Mouse (Mus musculus) heart, adult 8-10 months (tissue): ENCODE measurements at regions not wholly inside any gene's neighbourhood (a gene's known extent, or its start where the extent isn't known, plus 50 kb on each side); places are given as distances from the start of the nearest gene placed in this dataset.
"Not testable (repeated sequence)": the region's sequence is repeated elsewhere in the genome, so short reads cannot be mapped to it uniquely, and the experiment has no call there.

ENCODE experiments used
- DNase-seq: peaks from one replicate; pipeline ENCODE4 v3.0.0; 2022; ENCODE audit warnings: low spot score

DNA sequence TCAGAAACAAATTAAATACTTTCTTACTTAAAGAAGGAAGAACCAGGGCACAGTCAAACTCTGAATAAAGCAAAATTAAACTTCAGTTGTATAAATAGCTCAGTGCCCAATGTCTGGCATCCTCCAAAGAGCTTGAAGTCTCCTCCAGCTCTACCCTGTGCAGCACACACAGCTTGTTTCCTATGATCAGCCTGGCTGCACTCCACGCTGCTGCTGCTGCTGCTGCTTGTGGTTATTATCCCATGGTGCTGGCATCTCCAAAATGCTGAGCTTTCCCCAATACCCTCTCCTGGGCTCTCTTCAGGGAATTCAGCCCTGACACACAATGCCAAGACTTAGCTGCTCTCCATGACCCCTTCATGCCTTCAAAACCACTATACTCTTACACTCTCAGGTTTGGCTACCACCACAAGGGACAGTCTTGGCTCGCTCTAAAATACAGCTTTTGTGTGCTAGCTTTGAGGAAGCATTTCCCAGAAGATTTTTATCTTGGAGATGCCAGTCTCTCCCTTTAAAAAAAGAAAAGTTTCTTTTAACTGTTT, 121.0 kb downstream of the Rab10 start:
- DNase-seq: not testable (repeated sequence)

DNA sequence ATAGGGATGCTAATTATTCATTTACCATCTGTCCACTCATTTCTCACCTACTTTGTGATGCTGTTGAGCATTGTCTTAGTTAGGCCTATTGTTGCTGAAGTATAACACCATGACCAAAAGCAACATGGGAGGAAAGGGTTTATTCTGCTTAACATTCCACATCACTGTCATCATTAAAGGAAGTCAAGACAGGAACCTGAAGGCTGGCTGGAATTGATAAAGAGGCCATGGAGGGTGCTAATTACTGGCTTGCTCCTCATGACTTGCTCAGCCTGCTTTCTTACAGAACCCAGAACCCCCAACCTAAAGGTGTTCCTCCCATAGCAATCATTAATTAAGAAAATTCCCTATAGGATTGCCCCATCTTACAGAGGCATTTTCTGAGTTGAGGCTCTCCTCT, 121.6 kb downstream of the Rab10 start:
- DNase-seq: no peak

GRCm38 (mm10) chr12:3173325-3173724, 136.4 kb downstream of the Rab10 start:
- no peak for DNase-seq

DNA sequence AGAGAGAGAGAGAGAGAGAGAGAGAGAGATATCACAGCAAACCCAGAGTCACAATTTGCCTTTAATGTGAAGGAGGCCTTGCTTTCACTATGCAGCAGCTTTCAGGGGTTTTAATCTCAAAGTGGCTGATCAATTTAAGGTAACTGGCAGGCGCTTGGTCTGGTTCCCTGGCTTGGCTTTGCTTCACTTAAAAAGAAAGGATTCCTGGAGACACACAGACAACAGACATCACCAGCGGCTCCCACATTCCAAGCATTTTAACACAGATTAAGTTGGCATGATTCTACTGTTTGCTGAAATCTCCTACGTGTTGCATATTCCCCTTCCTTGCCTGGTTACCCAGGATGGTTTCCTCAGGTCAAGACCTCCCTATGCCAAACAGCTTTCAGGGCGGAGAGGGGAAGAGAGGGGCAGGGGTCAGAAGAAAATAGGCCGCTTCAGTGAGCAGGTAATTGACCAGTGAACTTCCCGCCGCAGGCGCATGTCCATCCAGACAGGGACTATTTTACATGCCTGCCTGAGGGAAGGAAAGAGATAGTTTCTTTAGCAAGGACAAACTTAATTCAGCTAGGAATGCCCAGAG, 140.0 kb downstream of the Rab10 start:
- DNase-seq: not testable (repeated sequence)

- not testable (repeated sequence) for DNase-seq
Measured at GRCm38 (mm10) chr12:3161666-3162065, 148.1 kb downstream of the Rab10 start.

- not testable (repeated sequence) for DNase-seq
Measured at GRCm38 (mm10) chr12:3158771-3159170, 151.0 kb downstream of the Rab10 start.

DNA sequence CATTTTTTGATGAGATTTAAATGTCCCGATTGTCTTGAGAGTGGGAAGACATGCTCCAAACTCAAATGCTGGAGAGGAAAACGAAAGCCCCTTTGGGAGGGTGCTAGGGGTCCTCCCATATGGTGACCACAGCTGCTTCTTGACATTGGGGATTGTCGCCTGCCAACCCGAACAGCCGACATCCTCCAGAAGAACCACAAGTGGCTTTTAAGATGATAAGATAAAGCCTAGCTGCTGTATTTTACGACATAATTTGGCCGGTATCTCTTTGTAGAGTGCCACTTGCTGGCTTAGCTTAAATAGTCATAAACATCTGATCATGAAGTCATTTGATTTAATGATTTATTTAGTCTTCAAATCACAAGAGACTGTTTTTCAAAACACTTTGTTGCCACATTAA, 156.1 kb downstream of the Rab10 start:
- DNase-seq: not testable (repeated sequence)

- not testable (repeated sequence) for DNase-seq
Measured at GRCm38 (mm10) chr12:3132553-3132952, 177.2 kb downstream of the Rab10 start.

- DNase-seq: not testable (repeated sequence)
Measured at GRCm38 (mm10) chr12:3131149-3131751, 178.5 kb downstream of the Rab10 start.

GRCm38 (mm10) chr12:3127336-3127735, 182.4 kb downstream of the Rab10 start:
- DNase-seq: not testable (repeated sequence)

DNA sequence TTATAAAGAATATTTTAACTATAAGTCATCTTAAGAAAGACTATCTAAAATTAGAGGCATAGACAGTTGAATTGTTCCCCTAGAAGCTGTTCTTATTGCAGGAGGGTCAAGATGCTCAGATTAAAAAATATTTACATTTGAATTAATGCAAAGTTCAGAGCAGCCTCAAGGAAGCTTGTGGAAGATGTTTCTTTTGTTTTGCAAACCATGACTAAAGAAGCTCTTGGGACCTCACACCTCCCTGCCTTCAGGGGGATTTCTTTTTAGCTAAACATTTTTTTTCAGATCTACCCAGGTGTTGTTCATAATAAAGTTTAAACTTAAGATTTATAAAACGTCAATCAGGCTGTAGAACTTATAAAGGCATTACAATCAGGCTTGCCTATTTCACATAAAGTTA, 185.7 kb downstream of the Rab10 start:
- no peak for DNase-seq

DNA sequence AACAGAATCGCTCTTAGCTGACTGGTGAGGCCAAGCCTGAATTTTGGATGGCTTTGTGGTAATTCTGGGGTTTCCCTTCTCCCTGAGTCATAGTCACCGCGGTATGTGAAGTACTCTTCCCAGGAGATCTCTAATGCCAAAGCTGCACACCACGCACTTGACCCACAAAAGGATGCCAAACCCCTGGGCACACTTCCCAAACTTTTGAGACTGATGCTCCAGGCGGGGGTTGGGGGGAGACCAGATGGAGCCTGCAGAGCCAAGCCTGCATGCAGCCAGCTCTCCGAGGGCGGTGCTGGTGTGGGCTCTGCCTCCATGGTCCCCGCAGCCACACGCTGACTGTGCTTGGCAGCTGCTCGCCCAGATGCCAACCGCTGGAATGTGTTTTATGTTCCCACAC, 199.2 kb downstream of the Rab10 start:
- DNase-seq: not testable (repeated sequence)

DNA sequence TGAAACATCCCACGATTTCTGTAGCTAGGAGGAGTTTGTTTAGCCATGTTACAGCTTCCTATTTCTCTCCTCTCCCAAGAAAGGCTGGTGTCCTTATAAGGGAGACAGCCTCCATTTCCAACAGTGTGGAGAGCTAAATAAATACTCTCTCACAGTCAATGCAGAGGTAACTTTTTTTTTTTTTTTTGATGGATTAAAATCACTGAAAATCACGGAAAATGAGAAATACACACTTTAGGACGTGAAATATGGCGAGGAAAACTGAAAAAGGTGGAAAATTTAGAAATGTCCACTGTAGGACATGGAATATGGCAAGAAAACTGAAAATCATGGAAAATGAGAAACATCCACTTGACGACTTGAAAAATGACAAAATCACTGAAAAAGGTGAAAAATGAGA, 200.1 kb downstream of the Rab10 start:
- peak; percentile 97 for DNase-seq

DNA sequence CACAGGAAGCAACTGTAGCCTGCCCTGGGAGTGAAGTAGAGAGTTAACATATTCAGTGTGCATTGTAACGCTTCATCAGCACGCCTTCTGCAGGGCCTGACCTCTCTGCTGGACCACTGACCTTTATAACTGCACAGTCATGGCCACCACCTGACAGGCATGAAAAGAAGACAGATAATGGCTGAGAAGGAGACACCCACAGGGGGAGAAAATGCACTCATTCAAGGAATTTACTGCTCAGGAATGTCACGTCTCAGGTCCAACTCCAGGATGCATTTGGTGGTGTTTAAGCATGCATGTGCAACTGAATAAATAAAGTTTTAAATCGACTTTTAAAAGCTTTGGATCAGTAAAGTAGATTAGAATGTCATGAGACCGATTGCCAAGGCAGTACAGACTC, 207.8 kb downstream of the Rab10 start:
- not testable (repeated sequence) for DNase-seq

DNA sequence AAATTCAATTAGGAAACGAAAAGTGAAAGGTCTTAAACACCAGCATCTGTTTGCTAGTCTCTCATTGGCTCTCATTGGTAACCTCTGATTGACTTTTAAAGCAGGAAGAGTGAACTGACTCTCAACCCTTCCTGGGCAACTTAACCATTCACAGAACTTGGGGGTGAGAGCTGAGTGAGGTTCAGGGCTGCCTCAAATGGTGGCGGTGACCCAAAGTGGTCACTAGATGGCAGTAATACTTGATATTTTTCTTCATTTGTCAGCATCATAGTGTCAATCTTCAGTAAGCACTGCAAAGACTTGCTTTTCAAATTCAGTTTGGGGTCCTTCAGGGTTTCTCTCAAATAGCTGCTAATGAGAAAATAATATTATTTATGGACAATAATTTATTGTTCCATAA, 211.6 kb downstream of the Rab10 start:
- DNase-seq: peak; percentile 60

DNA sequence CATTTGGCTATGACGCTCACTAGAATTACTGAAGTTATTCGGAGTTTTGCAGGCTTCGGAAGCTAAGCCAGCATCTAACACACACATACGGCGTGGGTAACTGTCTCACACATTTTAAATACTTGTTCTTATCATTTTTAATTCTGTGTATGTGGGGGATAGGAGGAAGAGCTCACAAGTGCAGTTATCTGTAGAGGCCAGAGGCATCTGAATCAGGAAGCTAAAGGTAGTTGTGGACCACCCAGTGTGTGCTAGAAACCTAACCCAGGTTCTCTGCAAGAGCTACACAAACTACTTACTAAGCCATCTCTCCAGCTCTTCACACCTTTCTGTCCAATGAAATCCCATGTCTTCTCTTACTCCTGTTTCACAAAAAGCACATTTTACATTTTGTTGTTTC, 215.3 kb downstream of the Rab10 start:
- DNase-seq: no peak

- not testable (repeated sequence) for DNase-seq
Measured at GRCm38 (mm10) chr12:3092974-3093373, 216.8 kb downstream of the Rab10 start.

DNA sequence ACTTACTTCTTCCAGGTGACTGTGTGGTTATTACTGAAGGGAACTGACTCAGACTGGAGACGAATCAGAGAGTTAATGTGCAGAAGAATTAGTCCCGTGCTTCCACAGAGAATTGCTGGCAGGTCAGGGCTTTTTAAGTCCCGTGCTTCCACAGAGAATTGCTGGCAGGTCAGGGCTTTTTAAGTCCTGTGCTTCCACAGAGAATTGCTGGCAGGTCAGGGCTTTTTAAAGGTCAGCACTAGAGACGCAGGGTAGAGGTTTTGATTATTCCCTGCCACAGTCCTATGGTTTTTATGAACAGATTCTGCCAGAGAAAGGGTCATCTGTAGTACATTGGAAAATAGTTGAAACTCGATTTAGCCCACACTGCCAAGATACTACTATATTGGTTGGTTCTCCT, 260.2 kb downstream of the Rab10 start:
- DNase-seq: not testable (repeated sequence)

DNA sequence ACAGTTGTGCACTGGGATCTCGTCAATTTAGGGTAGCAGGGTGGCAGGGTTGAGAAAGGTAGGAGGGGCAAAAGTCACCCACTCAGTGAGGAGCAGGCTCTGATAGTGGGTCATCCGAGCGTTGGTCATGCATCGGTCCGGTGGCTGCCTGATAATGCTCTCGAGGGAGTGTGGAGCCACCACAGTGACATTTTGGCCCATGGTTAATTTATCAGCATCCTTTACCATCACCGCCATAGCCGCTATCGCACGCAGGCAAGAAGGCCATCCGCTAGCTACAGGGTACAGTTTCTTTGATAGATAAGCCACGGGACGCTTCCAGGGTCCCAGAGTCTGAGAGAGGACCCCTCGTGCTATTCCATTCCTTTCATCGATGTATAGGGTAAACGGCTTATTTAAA, 291.3 kb downstream of the Rab10 start:
- DNase-seq: not testable (repeated sequence)

DNA sequence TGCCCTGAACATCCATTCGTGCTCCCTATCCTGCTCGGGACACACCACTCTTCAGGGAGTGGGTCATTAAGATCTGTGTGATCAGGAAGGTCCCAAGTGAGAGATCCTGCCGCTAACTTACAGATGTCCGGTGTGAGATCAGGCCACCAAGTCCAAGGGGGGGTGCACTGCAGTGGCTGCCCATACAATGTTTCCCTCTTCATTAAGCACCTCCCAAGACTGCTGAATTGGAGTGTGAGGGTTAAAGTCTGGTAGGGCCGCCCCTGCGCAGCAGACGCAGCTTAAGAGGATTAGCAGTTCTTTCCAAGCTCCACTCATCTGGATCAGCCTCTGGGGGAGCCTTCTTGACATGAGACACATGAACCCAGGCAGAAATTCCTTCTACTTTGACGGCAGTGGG, 293.0 kb downstream of the Rab10 start:
- not testable (repeated sequence) for DNase-seq
